Mouse (Mus musculus) myocyte (in vitro differentiated cells): ENCODE data around the gene Sema4g. TPM values are rescaled to one million over a fixed set of nuclear protein-coding genes. Genes with fewer than 3 reads are reported as not detected.
A peak's percentile ranks its signal among the peaks of the same experiment; 100 is the strongest.

Experiments
- H3K27me3 ChIP-seq: one replicate; pipeline ENCODE4 v1.6.1; 2011; ENCODE audit not compliant: control insufficient read depth, insufficient read depth, insufficient read length
- H3K36me3 ChIP-seq: one replicate; pipeline ENCODE4 v1.6.1; 2011; ENCODE audit not compliant: control insufficient read depth, insufficient read depth
- H3K4me2 ChIP-seq: one replicate; pipeline ENCODE4 v1.6.1; 2011; ENCODE audit warnings: low read depth, control low read depth
- H3K4me3 ChIP-seq: one replicate; pipeline ENCODE4 v1.5.1; 2011; ENCODE audit warnings: mild to moderate bottlenecking, control low read depth, moderate library complexity
- H3K79me2 ChIP-seq: one replicate; pipeline ENCODE4 v1.6.1; 2011; ENCODE audit not compliant: control insufficient read depth, insufficient read depth
- H3ac ChIP-seq: one replicate; pipeline ENCODE4 v1.6.1; 2011; ENCODE audit not compliant: control insufficient read depth, insufficient read length
- CEBPB ChIP-seq: IDR thresholded peaks from 2 replicates; pipeline ENCODE4 v1.6.1; 2011; ENCODE audit warnings: mild to moderate bottlenecking, moderate library complexity; ENCODE audit not compliant: poor library complexity, insufficient read depth, severe bottlenecking
- E2F4 ChIP-seq: IDR thresholded peaks from one replicate; pipeline ENCODE4 v1.6.1; 2011; ENCODE audit warnings: mild to moderate bottlenecking, control low read depth, moderate library complexity; ENCODE audit not compliant: insufficient read depth
- MAX ChIP-seq: IDR thresholded peaks from one replicate; pipeline ENCODE4 v1.6.1; 2011; ENCODE audit warnings: low read depth, mild to moderate bottlenecking, control low read depth
- MYOD1 ChIP-seq, 3 experiments: IDR thresholded peaks; one replicate each; pipeline ENCODE4 v1.6.1; 2011; ENCODE audit warnings: control low read depth in 2 of 3, low read depth in 2 of 3, mild to moderate bottlenecking in 2 of 3, moderate library complexity in 1 of 3; ENCODE audit not compliant: insufficient read length in 2 of 3, control insufficient read depth in 1 of 3
- MYOG ChIP-seq, 3 experiments: IDR thresholded peaks; one replicate each; pipeline ENCODE4 v1.6.1; 2011; ENCODE audit warnings: control low read depth in 2 of 3, low read depth in 2 of 3, mild to moderate bottlenecking in 2 of 3; ENCODE audit not compliant: insufficient read length in 2 of 3, control insufficient read depth in 1 of 3, insufficient read depth in 1 of 3
- POLR2A ChIP-seq: IDR thresholded peaks from one replicate; pipeline ENCODE4 v1.6.1; 2011; ENCODE audit warnings: low read depth, mild to moderate bottlenecking, control low read depth, moderate library complexity; ENCODE audit not compliant: insufficient read length
- POLR2AphosphoS2 ChIP-seq: IDR thresholded peaks from one replicate; pipeline ENCODE4 v1.6.1; 2011; ENCODE audit warnings: low read depth, control low read depth; ENCODE audit not compliant: insufficient read length
- REST ChIP-seq: IDR thresholded peaks from one replicate; pipeline ENCODE4 v1.6.1; 2011; ENCODE audit warnings: mild to moderate bottlenecking, control low read depth, moderate library complexity; ENCODE audit not compliant: insufficient read depth, insufficient read length
- SRF ChIP-seq: IDR thresholded peaks from one replicate; pipeline ENCODE4 v1.6.1; 2011; ENCODE audit warnings: low read depth; ENCODE audit not compliant: control insufficient read depth, insufficient read length
- TCF12 ChIP-seq: IDR thresholded peaks from one replicate; pipeline ENCODE4 v1.6.1; 2011; ENCODE audit warnings: mild to moderate bottlenecking, control low read depth; ENCODE audit not compliant: poor library complexity, insufficient read depth, severe bottlenecking
- TCF3 ChIP-seq: IDR thresholded peaks from one replicate; pipeline ENCODE4 v1.6.1; 2011; ENCODE audit warnings: low read depth, control low read depth; ENCODE audit not compliant: insufficient read length
- USF1 ChIP-seq: IDR thresholded peaks from one replicate; pipeline ENCODE4 v1.6.1; 2011; ENCODE audit warnings: low read depth, mild to moderate bottlenecking, control low read depth, moderate library complexity
- polyA plus RNA-seq: library from polyadenylated mRNA; unstranded; fragments of >200 nt; fragmentation: generic; extraction: Trizol; gene quantifications from one replicate; pipeline ENCODE4 v1.2.1, GENCODE M21; 2012; ENCODE audit warnings: missing spikeins

The Sema4g gene
- polyA plus RNA-seq, 1 experiment = 0.43 TPM

- peaks cover 11% of the 10 kb centered on the region for H3K36me3 ChIP-seq
- no peak overlapping the region for H3K4me3 ChIP-seq
- H3K27me3 ChIP-seq = peaks cover 5% of the 10 kb centered on the region
- TF ChIP-seq CEBPB (no peak), POLR2AphosphoS2 (peak; percentile 38)
- no peaks in the 10 kb centered on the region for H3K79me2 ChIP-seq
- H3K4me2 ChIP-seq = no peak overlapping the region
- H3ac ChIP-seq = no peak overlapping the region
These were observed 3.5 kb upstream of the Sema4g start for GRCm38 (mm10) chr19:44985159-44985988.

GRCm38 (mm10) chr19:44987004-44987403 is 1.9 kb upstream of the Sema4g start:
- Histone ChIP-seq H3K36me3 (no peaks in the 10 kb centered on the region), H3ac (no peak overlapping the region), H3K4me3 (no peak overlapping the region), H3K27me3 (peaks cover 5% of the 10 kb centered on the region), H3K79me2 (no peaks in the 10 kb centered on the region), H3K4me2 (no peak overlapping the region)
- TF ChIP-seq USF1 (no peak), POLR2A (no peak), POLR2AphosphoS2 (no peak), MYOG (IDR thresholded peaks at IDR 0.05; ENCODE audit: control insufficient read depth in 1 of 3, insufficient read depth in 1 of 3, insufficient read length in 2 of 3, low read depth in 2 of 3) (no peak), REST (no peak), MYOD1 (IDR thresholded peaks at IDR 0.05; ENCODE audit: control insufficient read depth in 1 of 3, insufficient read length in 2 of 3, low read depth in 2 of 3) (no peak), MAX (no peak), E2F4 (no peak), TCF3 (no peak), CEBPB (no peak), TCF12 (no peak), SRF (no peak)

- no peaks in the 10 kb centered on the region for H3K36me3 ChIP-seq
- H3ac ChIP-seq = no peak overlapping the region
- no peak overlapping the region for H3K4me3 ChIP-seq
- H3K27me3 ChIP-seq = peaks cover 5% of the 10 kb centered on the region
- no peak overlapping the region for H3K4me2 ChIP-seq
- TF ChIP-seq TCF12 = no peak
- no peaks in the 10 kb centered on the region for H3K79me2 ChIP-seq
These were observed 1.1 kb upstream of the Sema4g start for GRCm38 (mm10) chr19:44987851-44988250.

- Histone ChIP-seq H3K4me2 (peak overlapping the region; percentile 50), H3K4me3 (no peak overlapping the region), H3ac (no peak overlapping the region), H3K36me3 (no peaks in the 10 kb centered on the region), H3K79me2 (no peaks in the 10 kb centered on the region), H3K27me3 (peaks cover 5% of the 10 kb centered on the region)
- no peak for TF ChIP-seq POLR2A
- no peak for TF ChIP-seq SRF
- TF ChIP-seq USF1 = no peak
- TF ChIP-seq POLR2AphosphoS2 = no peak
- TF ChIP-seq MYOG (IDR thresholded peaks at IDR 0.05; ENCODE audit: control insufficient read depth in 1 of 3, insufficient read depth in 1 of 3, insufficient read length in 2 of 3, low read depth in 2 of 3) = no peak
- TF ChIP-seq CEBPB = no peak
- TF ChIP-seq E2F4 = no peak
- no peak for TF ChIP-seq MYOD1 (IDR thresholded peaks at IDR 0.05; ENCODE audit: control insufficient read depth in 1 of 3, insufficient read length in 2 of 3, low read depth in 2 of 3)
- no peak for TF ChIP-seq MAX
- no peak for TF ChIP-seq REST
- TF ChIP-seq TCF12 = no peak
- no peak for TF ChIP-seq TCF3
These were observed 580 bp upstream of the Sema4g start for GRCm38 (mm10) chr19:44988321-44988720.

GRCm38 (mm10) chr19:44989567-44990495 is 930 bp downstream of the Sema4g start:
- TF ChIP-seq POLR2A = no peak
- no peak for TF ChIP-seq POLR2AphosphoS2
- TF ChIP-seq TCF12 = no peak
- no peak for TF ChIP-seq MYOG (IDR thresholded peaks at IDR 0.05; ENCODE audit: control insufficient read depth in 1 of 3, insufficient read depth in 1 of 3, insufficient read length in 2 of 3, low read depth in 2 of 3)
- no peak for TF ChIP-seq USF1
- TF ChIP-seq REST = no peak
- TF ChIP-seq MYOD1 (IDR thresholded peaks at IDR 0.05; ENCODE audit: control insufficient read depth in 1 of 3, insufficient read length in 2 of 3, low read depth in 2 of 3) = no peak
- no peak for TF ChIP-seq SRF
- TF ChIP-seq MAX = no peak
- TF ChIP-seq TCF3 = no peak
- TF ChIP-seq CEBPB = no peak
- TF ChIP-seq E2F4 = no peak
- no peak overlapping the region for H3K4me3 ChIP-seq
- H3K4me2 ChIP-seq = peak overlapping the region; percentile 61
- H3K79me2 ChIP-seq = no peaks in the 10 kb centered on the region
- peaks cover 5% of the 10 kb centered on the region for H3K27me3 ChIP-seq
- no peak overlapping the region for H3ac ChIP-seq
- no peaks in the 10 kb centered on the region for H3K36me3 ChIP-seq
